Comparison of ENCODE assay signal across 23 mouse cellular contexts in the genomic region with DNA sequence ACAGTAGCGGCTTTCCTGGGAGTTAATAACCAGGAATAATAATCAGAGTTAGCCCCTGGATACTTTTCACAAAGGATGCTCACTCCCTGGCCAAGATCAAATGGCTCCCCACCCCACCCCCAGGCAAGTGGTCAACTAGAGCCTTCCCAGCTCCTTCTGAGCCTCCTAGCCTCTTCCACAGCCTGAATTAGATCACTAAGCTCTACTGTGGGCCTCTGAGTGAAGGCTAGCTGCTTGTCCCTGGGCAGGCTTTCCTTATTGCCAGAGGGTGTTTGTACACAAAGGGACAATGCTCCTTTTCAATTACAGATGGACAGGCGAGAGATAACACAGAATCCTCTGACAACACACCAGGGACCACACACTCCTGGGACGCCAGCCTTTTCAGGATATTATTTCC. TPM values are rescaled to one million over a fixed set of nuclear protein-coding genes. Genes with fewer than 3 reads are reported as not detected.
DNase-seq lines count a peak whose midpoint lies in the region; ATAC-seq and TF ChIP-seq lines count a peak whose summit lies in the region.
"Had no signal": no experiment of that assay in that cellular context is flagged by ENCODE, and none has a peak within 500 bp of the region (broad histone marks: within the 10 kb centered on the region; RNA-seq: fewer than 3 reads in every experiment).

No protein-coding gene starts in this region.

- no peak for ATAC-seq in heart, embryonic 13.5 days (ENCODE audit: extremely low read depth, insufficient number of reproducible peaks, low FRiP score, low TSS enrichment)
- ATAC-seq in hindbrain, embryonic 11.5 days (ENCODE audit: low FRiP score): no peak
- ATAC-seq in hindbrain, postnatal 0 days: no peak
- no peak for ATAC-seq in midbrain, embryonic 15.5 days (replicated peaks)
- ATAC-seq in neural tube, embryonic 13.5 days (ENCODE audit: low read depth): no peak
- ATAC-seq: activated CD4-positive, CD25-positive, alpha-beta regulatory T cell, adult 4 months; forebrain, embryonic 13.5 days; forebrain, embryonic 16.5 days had no signal

- H3K79me2 ChIP-seq in heart, adult 2 months (replicated peaks; ENCODE audit: control insufficient read depth, insufficient read depth, low read length): no peaks in the 10 kb centered on the region

- H3K27me3 ChIP-seq in heart, embryonic 13.5 days (replicated peaks): peaks cover 58% of the 10 kb centered on the region
- peaks cover 9% of the 10 kb centered on the region; the same call in 1 of the 2 replicates for H3K27me3 ChIP-seq in heart, adult 2 months (ENCODE audit: control insufficient read depth, insufficient read depth, low read length)
- peaks cover 31% of the 10 kb centered on the region for H3K27me3 ChIP-seq in hindbrain, embryonic 11.5 days (ENCODE audit: control insufficient read depth, insufficient read depth, low read length)
- peaks cover 38% of the 10 kb centered on the region for H3K27me3 ChIP-seq in hindbrain, postnatal 0 days (ENCODE audit: insufficient read depth, low read length)
- peaks cover 58% of the 10 kb centered on the region for H3K27me3 ChIP-seq in midbrain, embryonic 10.5 days (ENCODE audit: low read depth, poor library complexity, severe bottlenecking)
- peaks cover 5% of the 10 kb centered on the region; the same call in 1 of the 2 replicates for H3K27me3 ChIP-seq in midbrain, embryonic 15.5 days (replicated peaks)
- H3K27me3 ChIP-seq in neural tube, embryonic 13.5 days: peaks cover 55% of the 10 kb centered on the region

- peaks cover 33% of the 10 kb centered on the region for H3K4me1 ChIP-seq in heart, embryonic 13.5 days
- H3K4me1 ChIP-seq in heart, adult 2 months (ENCODE audit: control insufficient read depth, insufficient read depth, low read length): no peaks in the 10 kb centered on the region; the same call in 1 of the 2 replicates
- no peaks in the 10 kb centered on the region; the same call in none of the 2 replicates for H3K4me1 ChIP-seq in hindbrain, embryonic 11.5 days (replicated peaks; ENCODE audit: control insufficient read depth, insufficient read depth, low read length)
- H3K4me1 ChIP-seq in hindbrain, postnatal 0 days (ENCODE audit: insufficient read depth, low read length): no peaks in the 10 kb centered on the region; the same call in 1 of the 2 replicates
- H3K4me1 ChIP-seq in midbrain, embryonic 10.5 days: peaks cover 35% of the 10 kb centered on the region
- peaks cover 22% of the 10 kb centered on the region for H3K4me1 ChIP-seq in midbrain, embryonic 15.5 days
- peaks cover 31% of the 10 kb centered on the region for H3K4me1 ChIP-seq in neural tube, embryonic 13.5 days (replicated peaks)

- TF ChIP-seq EP300 in heart, adult 2 months (IDR thresholded peaks at IDR 0.05; ENCODE audit: insufficient read depth, low read depth, low read length): no peak

- intact Hi-C loops in heart, adult 2 months (cut with DNase I): no loop called here

- 57% methylated on average over 3 of the region's 3 CpGs for WGBS in heart, embryonic 13.5 days
- WGBS in heart, adult 2 months: 74% methylated on average over 3 of the region's 3 CpGs
- WGBS in hindbrain, embryonic 11.5 days: 39% methylated on average over 3 of the region's 3 CpGs
- WGBS in hindbrain, postnatal 0 days: 46% methylated on average over 3 of the region's 3 CpGs
- WGBS in midbrain, embryonic 10.5 days: 28% methylated on average over 3 of the region's 3 CpGs
- 24% methylated on average over 3 of the region's 3 CpGs for WGBS in midbrain, embryonic 15.5 days
- 23% methylated on average over 3 of the region's 3 CpGs for WGBS in neural tube, embryonic 13.5 days

- H3K4me3 ChIP-seq in heart, embryonic 13.5 days: no peak overlapping the region
- no peak overlapping the region for H3K4me3 ChIP-seq in heart, adult 2 months
- H3K4me3 ChIP-seq in hindbrain, embryonic 11.5 days (ENCODE audit: low read depth, low read length): no peak overlapping the region
- H3K4me3 ChIP-seq in hindbrain, postnatal 0 days (ENCODE audit: low read length): no peak overlapping the region
- H3K4me3 ChIP-seq in midbrain, embryonic 10.5 days: peak overlapping the region; percentile 67; the same call in 1 of the 2 replicates
- H3K4me3 ChIP-seq in midbrain, embryonic 15.5 days: no peak overlapping the region
- H3K4me3 ChIP-seq in neural tube, embryonic 13.5 days: no peak overlapping the region
- H3K4me3 ChIP-seq: forebrain, embryonic 10.5 days; forebrain, embryonic 13.5 days had no signal

- 0 out of 2 replicates have a peak overlapping the region, but pooled peaks have one; percentile 28 for H3K9ac ChIP-seq in heart, embryonic 13.5 days
- no peak overlapping the region for H3K9ac ChIP-seq in heart, adult 2 months (ENCODE audit: low read depth, low read length)
- H3K9ac ChIP-seq in hindbrain, embryonic 11.5 days (ENCODE audit: low read depth, low read length): no peak overlapping the region
- no peak overlapping the region for H3K9ac ChIP-seq in hindbrain, postnatal 0 days (replicated peaks; ENCODE audit: low read length)
- no peak overlapping the region for H3K9ac ChIP-seq in midbrain, embryonic 15.5 days
- peak overlapping the region; percentile 31; the same call in 1 of the 2 replicates for H3K9ac ChIP-seq in neural tube, embryonic 13.5 days
- H3K9ac ChIP-seq: forebrain, embryonic 13.5 days had no signal

- no peak overlapping the region for H3K4me2 ChIP-seq in heart, embryonic 13.5 days
- H3K4me2 ChIP-seq in hindbrain, embryonic 11.5 days (replicated peaks; ENCODE audit: low read depth, low read length): peak overlapping the region; percentile 7; the same call in 1 of the 2 replicates
- no peak overlapping the region for H3K4me2 ChIP-seq in hindbrain, postnatal 0 days (ENCODE audit: low read depth, low read length)
- no peak overlapping the region; the same call in 1 of the 2 replicates for H3K4me2 ChIP-seq in midbrain, embryonic 15.5 days
- peak overlapping the region; percentile 70; the same call in 1 of the 2 replicates for H3K4me2 ChIP-seq in neural tube, embryonic 13.5 days
- H3K4me2 ChIP-seq: forebrain, embryonic 13.5 days had no signal

- DNase-seq in heart, adult 2 months: no peak
- peak; percentile 18 for DNase-seq in hindbrain, embryonic 11.5 days (ENCODE audit: low spot score)
- DNase-seq in hindbrain, postnatal 0 days (ENCODE audit: low spot score): no peak
- DNase-seq in midbrain, embryonic 10.5 days (ENCODE audit: low spot score): no peak
- no peak for DNase-seq in neural tube, embryonic 10.5 days (ENCODE audit: extremely low spot score, low spot score)
- DNase-seq: adrenal gland, adult 8-10 months; adrenal gland, postnatal 36 days; cerebellum, adult 18-20 months; cerebellum, adult 9-10 months; cerebellum, postnatal 14 days; gastrocnemius, postnatal 10 days; gastrocnemius, postnatal 36 days; heart, postnatal 14 days had no signal

- 0 out of 2 replicates have a peak, but pooled peaks cover 3% of the 10 kb centered on the region for H3K9me3 ChIP-seq in heart, embryonic 13.5 days
- H3K9me3 ChIP-seq in hindbrain, embryonic 11.5 days (ENCODE audit: control insufficient read depth, low read length): no peaks in the 10 kb centered on the region
- H3K9me3 ChIP-seq in hindbrain, postnatal 0 days (ENCODE audit: low read length): no peaks in the 10 kb centered on the region
- 0 out of 2 replicates have a peak, but pooled peaks cover 4% of the 10 kb centered on the region for H3K9me3 ChIP-seq in midbrain, embryonic 10.5 days (replicated peaks)
- no peaks in the 10 kb centered on the region for H3K9me3 ChIP-seq in midbrain, embryonic 15.5 days
- no peaks in the 10 kb centered on the region for H3K9me3 ChIP-seq in neural tube, embryonic 13.5 days
- H3K9me3 ChIP-seq: forebrain, embryonic 10.5 days; forebrain, embryonic 13.5 days had no signal

- no peak for TF ChIP-seq CTCF in heart, adult 2 months (IDR thresholded peaks at IDR 0.05)
- TF ChIP-seq CTCF in hindbrain, postnatal 0 days (IDR thresholded peaks at IDR 0.05; ENCODE audit: low read depth): no peak

- no peak for TF ChIP-seq POLR2A in heart, adult 2 months (IDR thresholded peaks at IDR 0.05; ENCODE audit: insufficient read depth, low read depth, low read length)

- H3K27ac ChIP-seq in heart, embryonic 13.5 days (replicated peaks): no peak overlapping the region
- no peak overlapping the region for H3K27ac ChIP-seq in heart, adult 2 months
- H3K27ac ChIP-seq in hindbrain, embryonic 11.5 days (ENCODE audit: low read depth, low read length): no peak overlapping the region
- no peak overlapping the region for H3K27ac ChIP-seq in hindbrain, postnatal 0 days
- H3K27ac ChIP-seq in midbrain, embryonic 10.5 days (replicated peaks): 0 out of 2 replicates have a peak overlapping the region, but pooled peaks have one; percentile 85
- no peak overlapping the region for H3K27ac ChIP-seq in midbrain, embryonic 15.5 days
- peak overlapping the region; percentile 10; the same call in 1 of the 2 replicates for H3K27ac ChIP-seq in neural tube, embryonic 13.5 days (replicated peaks)
- H3K27ac ChIP-seq: forebrain, embryonic 10.5 days; forebrain, embryonic 13.5 days had no signal

- H3K36me3 ChIP-seq in heart, embryonic 13.5 days: no peaks in the 10 kb centered on the region
- no peaks in the 10 kb centered on the region for H3K36me3 ChIP-seq in heart, adult 2 months (ENCODE audit: control insufficient read depth, insufficient read depth, low read length)
- H3K36me3 ChIP-seq in hindbrain, embryonic 11.5 days (ENCODE audit: control insufficient read depth, insufficient read depth, low read length): no peaks in the 10 kb centered on the region
- no peaks in the 10 kb centered on the region for H3K36me3 ChIP-seq in hindbrain, postnatal 0 days (ENCODE audit: insufficient read depth, low read length)
- no peaks in the 10 kb centered on the region for H3K36me3 ChIP-seq in midbrain, embryonic 10.5 days
- H3K36me3 ChIP-seq in midbrain, embryonic 15.5 days (replicated peaks): no peaks in the 10 kb centered on the region
- no peaks in the 10 kb centered on the region for H3K36me3 ChIP-seq in neural tube, embryonic 13.5 days
- H3K36me3 ChIP-seq: forebrain, embryonic 10.5 days had no signal

RNA-seq across cellular contexts. Expression of a gene that starts 2.2 kb away (rescaled TPM):
- 2.0 and 2.5 TPM in 2 replicates for polyA plus RNA-seq in heart, embryonic 13.5 days (2015; fragmentation: Nextera tagmentation; extraction: Ambion mirVana)
- total RNA-seq in heart, adult 2 months (2021): not detected
- polyA plus RNA-seq in heart, adult 2 months (2012; rRNA removed): 0.09 and 0.23 TPM in 2 replicates
- 5.4 and 5.7 TPM in 2 replicates for polyA plus RNA-seq in hindbrain, embryonic 11.5 days (2014; fragmentation: Nextera tagmentation; extraction: Ambion mirVana)
- 3.7 and 5.2 TPM in 2 replicates for total RNA-seq in hindbrain, postnatal 0 days (2014; rRNA removed)
- 3.4 and 3.5 TPM in 2 replicates for polyA plus RNA-seq in hindbrain, postnatal 0 days (2015; fragmentation: Nextera tagmentation; extraction: Ambion mirVana)
- 4.5 and 7.2 TPM in 2 replicates for polyA plus RNA-seq in midbrain, embryonic 10.5 days (2016; fragmentation: Nextera tagmentation; extraction: Ambion mirVana)
- polyA plus RNA-seq in midbrain, embryonic 15.5 days (2015; fragmentation: Nextera tagmentation; extraction: Ambion mirVana): 6.5 and 7.5 TPM in 2 replicates
- 6.2 and 7.2 TPM in 2 replicates for polyA plus RNA-seq in neural tube, embryonic 13.5 days (2015; fragmentation: Nextera tagmentation; extraction: Ambion mirVana)
- total RNA-seq: gastrocnemius, adult 18-20 months; gastrocnemius, postnatal 36 days; granulocyte monocyte progenitor cell, adult 5-6 weeks; hematopoietic stem cell, adult 5-6 weeks had no signal
- polyA plus RNA-seq: activated CD4-positive, CD25-positive, alpha-beta regulatory T cell, adult 4 months had no signal

Comparison
In these comparisons a context has a peak if more than half of its experiments do, and no peak if none do; other contexts are left out.
1. H3K27ac ChIP-seq: peak in midbrain, embryonic 10.5 days (single experiment) and neural tube, embryonic 13.5 days (single experiment); none in heart, embryonic 13.5 days (single experiment), heart, adult 2 months (single experiment), hindbrain, embryonic 11.5 days (single experiment), hindbrain, postnatal 0 days (single experiment) and midbrain, embryonic 15.5 days (single experiment).
2. H3K4me2 ChIP-seq: peak in hindbrain, embryonic 11.5 days (single experiment) and neural tube, embryonic 13.5 days (single experiment); none in heart, embryonic 13.5 days (single experiment), hindbrain, postnatal 0 days (single experiment) and midbrain, embryonic 15.5 days (single experiment).
3. H3K9ac ChIP-seq: peak in heart, embryonic 13.5 days (single experiment) and neural tube, embryonic 13.5 days (single experiment); none in heart, adult 2 months (single experiment), hindbrain, embryonic 11.5 days (single experiment), hindbrain, postnatal 0 days (single experiment) and midbrain, embryonic 15.5 days (single experiment).